Mouse (Mus musculus): ENCODE measurements around the gene Cd83. TPM values are rescaled to one million over a fixed set of nuclear protein-coding genes. Genes with fewer than 3 reads are reported as not detected.

The Cd83 gene
- total RNA-seq, 4 experiments from 2014 or later: 2.2 to 5.8 (median 3.8) TPM

- DNase-seq: no peak
These were observed 9.8 kb upstream of the Cd83 start for GRCm38 (mm10) chr13:43774605-43775426.

- no peak for DNase-seq
These were observed 9.2 kb upstream of the Cd83 start for GRCm38 (mm10) chr13:43775427-43775733.

GRCm38 (mm10) chr13:43777321-43778002 is 7.1 kb upstream of the Cd83 start:
- DNase-seq: no peak

GRCm38 (mm10) chr13:43778021-43778649 is 6.4 kb upstream of the Cd83 start:
- no peak for DNase-seq

- no peak for DNase-seq
These were observed 5.6 kb upstream of the Cd83 start for GRCm38 (mm10) chr13:43778971-43779370.

- no peak for DNase-seq
These were observed 4.5 kb upstream of the Cd83 start for GRCm38 (mm10) chr13:43780071-43780470.

- no peak for DNase-seq
These were observed 1.1 kb downstream of the Cd83 start for GRCm38 (mm10) chr13:43785712-43786072.

GRCm38 (mm10) chr13:43786171-43786795 is 1.7 kb downstream of the Cd83 start:
- DNase-seq: no peak

- no peak for DNase-seq
These were observed 2.7 kb downstream of the Cd83 start for GRCm38 (mm10) chr13:43787262-43787661.

- DNase-seq: no peak
These were observed 3.5 kb downstream of the Cd83 start for GRCm38 (mm10) chr13:43788071-43788470.

GRCm38 (mm10) chr13:43788983-43789645 is 4.5 kb downstream of the Cd83 start:
- DNase-seq: no peak

GRCm38 (mm10) chr13:43790229-43791001 is 5.8 kb downstream of the Cd83 start:
- DNase-seq: no peak

GRCm38 (mm10) chr13:43795334-43795733 is 10.8 kb downstream of the Cd83 start:
- DNase-seq: no peak

GRCm38 (mm10) chr13:43798655-43799054 is 14.1 kb downstream of the Cd83 start:
- DNase-seq: no peak

- DNase-seq: no peak
These were observed 15.6 kb downstream of the Cd83 start for GRCm38 (mm10) chr13:43800136-43800535.

- DNase-seq: no peak
These were observed 17.4 kb downstream of the Cd83 start for GRCm38 (mm10) chr13:43801961-43802360.

- DNase-seq: no peak
These were observed 18.0 kb downstream of the Cd83 start for GRCm38 (mm10) chr13:43802361-43803137.

GRCm38 (mm10) chr13:43804648-43805047 is 20.1 kb downstream of the Cd83 start:
- DNase-seq: no peak

- no peak for DNase-seq
These were observed 20.7 kb downstream of the Cd83 start for GRCm38 (mm10) chr13:43805159-43805758.

All from adrenal gland, adult 8-10 months (tissue).